Mouse (Mus musculus) embryonic facial prominence, embryonic 12.5 days (tissue): ENCODE data around the gene Pcyt1a. TPM values are rescaled to one million over a fixed set of nuclear protein-coding genes. Genes with fewer than 3 reads are reported as not detected.

Source experiments
- ATAC-seq: fragments of 200-750 bp; cut with Nextera tagmentation; 2 replicates; pipeline ENCODE4 v1.8.0; 2017; ENCODE audit not compliant: insufficient number of reproducible peaks, insufficient read depth, low FRiP score, low TSS enrichment
- H3K27ac ChIP-seq: fragments of 300-500 bp; sonication (generic); 2 replicates; pipeline ENCODE4 v1.5.1; 2016; ENCODE audit warnings: mild to moderate bottlenecking
- H3K27me3 ChIP-seq: fragments of 300-500 bp; sonication (generic); 2 replicates; pipeline ENCODE4 v1.6.1; 2016; ENCODE audit warnings: mild to moderate bottlenecking, moderate library complexity
- H3K36me3 ChIP-seq: fragments of 300-500 bp; sonication (generic); 2 replicates; pipeline ENCODE4 v1.6.1; 2016; ENCODE audit warnings: mild to moderate bottlenecking
- H3K4me1 ChIP-seq: fragments of 300-500 bp; sonication (generic); 2 replicates; pipeline ENCODE4 v1.6.1; 2016
- H3K4me2 ChIP-seq: fragments of 300-500 bp; sonication (generic); replicated peaks from 2 replicates; pipeline ENCODE4 v1.6.1; 2016; ENCODE audit warnings: mild to moderate bottlenecking, moderate library complexity
- H3K4me3 ChIP-seq: fragments of 300-500 bp; sonication (generic); 2 replicates; pipeline ENCODE4 v1.5.1; 2016; ENCODE audit warnings: mild to moderate bottlenecking
- H3K9ac ChIP-seq: fragments of 300-500 bp; sonication (generic); 2 replicates; pipeline ENCODE4 v1.6.1; 2016; ENCODE audit warnings: mild to moderate bottlenecking, moderate library complexity
- H3K9me3 ChIP-seq: fragments of 300-500 bp; sonication (generic); 2 replicates; pipeline ENCODE4 v1.6.1; 2016; ENCODE audit warnings: mild to moderate bottlenecking, moderate library complexity
- WGBS: fragments of 180-500 bp; shearing (Covaris S2); methylation state at CpG from one replicate; pipeline ENCODE4 v1.1.7; 2016; 5-methylcytosine and 5-hydroxymethylcytosine counted together
- polyA plus RNA-seq: library from polyadenylated mRNA; unstranded; fragments of >200 nt; fragmentation: Nextera tagmentation; extraction: Ambion mirVana; gene quantifications from 2 replicates; pipeline ENCODE4 v1.2.1, GENCODE M21; 2016

Pcyt1a gene
- polyA plus RNA-seq, 1 experiment from 2014 or later = 35.4 TPM

- no peaks in the 10 kb centered on the region for H3K27me3 ChIP-seq
- ATAC-seq = no peak
These were observed 25.4 kb downstream of the Pcyt1a start for GRCm38 (mm10) chr16:32456086-32456485.

GRCm38 (mm10) chr16:32456761-32457160 is 26.0 kb downstream of the Pcyt1a start:
- 91% methylated on average over 1 of the region's 1 CpGs for WGBS
- Histone ChIP-seq H3K4me3 (no peak overlapping the region), H3K27me3 (no peaks in the 10 kb centered on the region)

More at GRCm38 (mm10) chr16:32456086-32456485, 25.4 kb downstream of the Pcyt1a start:
- no peak overlapping the region for H3K9ac ChIP-seq
- H3K36me3 ChIP-seq = peaks cover 22% of the 10 kb centered on the region; the same call in 1 of the 2 replicates
- no peak overlapping the region for H3K4me3 ChIP-seq
- H3K27ac ChIP-seq = no peak overlapping the region
- no peaks in the 10 kb centered on the region for H3K9me3 ChIP-seq
- no peak overlapping the region for H3K4me2 ChIP-seq
- H3K4me1 ChIP-seq = peaks cover 10% of the 10 kb centered on the region; the same call in 1 of the 2 replicates

DNA sequence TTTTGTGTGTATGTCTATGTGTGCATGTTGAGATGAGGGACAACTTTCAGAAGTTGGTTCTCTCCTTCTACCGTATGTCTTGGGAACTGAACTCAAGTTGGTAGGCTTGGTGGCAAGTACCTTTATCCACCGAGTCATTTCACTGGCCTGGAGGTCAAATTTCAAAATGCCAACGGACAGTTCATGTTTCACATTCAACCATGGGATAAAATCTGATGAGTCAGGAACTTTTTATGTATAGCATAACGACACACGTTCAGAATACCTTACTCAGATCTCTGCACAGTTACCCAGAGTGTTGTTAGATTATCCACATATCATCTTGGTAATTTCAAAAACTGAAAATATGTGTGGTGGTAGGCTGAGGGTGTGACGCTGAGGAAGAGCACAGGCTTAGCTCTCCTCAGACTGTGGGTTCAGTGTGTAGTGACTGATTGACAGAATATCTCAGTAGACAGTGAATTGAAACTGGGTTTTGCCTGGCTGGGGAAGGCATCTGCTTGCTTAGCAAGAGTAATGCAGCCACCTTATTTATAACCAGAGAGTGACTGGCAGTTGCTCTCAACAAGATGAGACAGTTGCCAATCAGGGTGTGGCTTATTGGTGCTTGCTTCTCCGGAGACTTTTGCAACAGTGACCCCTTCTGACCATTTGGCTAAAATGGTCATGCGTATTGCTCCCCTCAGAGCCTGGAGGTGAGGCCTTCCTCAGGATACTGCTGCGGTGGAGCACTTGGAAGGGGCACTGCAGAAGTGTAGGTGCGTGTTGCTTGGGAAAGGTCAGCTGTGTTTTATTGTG is 27.1 kb downstream of the Pcyt1a start:
- no peak for ATAC-seq
- Histone ChIP-seq H3K36me3 (peaks cover 11% of the 10 kb centered on the region; the same call in 1 of the 2 replicates), H3K4me3 (no peak overlapping the region), H3K9ac (no peak overlapping the region), H3K27me3 (no peaks in the 10 kb centered on the region), H3K9me3 (no peaks in the 10 kb centered on the region), H3K27ac (no peak overlapping the region), H3K4me1 (peaks cover 10% of the 10 kb centered on the region; the same call in 1 of the 2 replicates), H3K4me2 (no peak overlapping the region)
- WGBS = 55% methylated on average over 10 of the region's 10 CpGs

More at GRCm38 (mm10) chr16:32456761-32457160, 26.0 kb downstream of the Pcyt1a start:
- ATAC-seq = no peak
- Histone ChIP-seq H3K4me1 (peaks cover 10% of the 10 kb centered on the region; the same call in 1 of the 2 replicates), H3K36me3 (peaks cover 20% of the 10 kb centered on the region; the same call in 1 of the 2 replicates), H3K9ac (no peak overlapping the region), H3K27ac (no peak overlapping the region), H3K4me2 (no peak overlapping the region), H3K9me3 (no peaks in the 10 kb centered on the region)

DNA sequence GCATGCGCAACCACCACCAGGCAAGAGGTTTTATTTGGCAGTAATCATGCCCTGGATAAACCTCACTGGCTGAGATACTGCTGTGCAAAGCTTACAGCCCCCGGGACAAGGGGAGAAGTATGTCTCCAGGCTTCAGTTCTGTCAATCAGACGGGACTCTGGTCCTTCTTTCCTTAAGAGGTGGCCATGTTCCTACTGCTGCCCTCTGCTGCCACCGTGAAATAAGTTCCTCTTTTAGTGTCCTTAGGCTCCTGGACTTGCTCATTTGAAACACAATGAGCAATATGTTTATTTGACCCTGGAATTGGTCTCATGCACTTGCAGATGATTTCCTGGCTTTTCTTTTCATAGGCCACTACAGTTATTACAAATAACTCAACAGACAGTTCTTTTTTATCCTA is 29.8 kb downstream of the Pcyt1a start:
- WGBS = 60% methylated on average over 4 of the region's 4 CpGs
- Histone ChIP-seq H3K9ac (no peak overlapping the region), H3K27ac (no peak overlapping the region), H3K4me3 (no peak overlapping the region), H3K4me2 (no peak overlapping the region), H3K4me1 (no peaks in the 10 kb centered on the region), H3K27me3 (no peaks in the 10 kb centered on the region), H3K9me3 (no peaks in the 10 kb centered on the region), H3K36me3 (peaks cover 8% of the 10 kb centered on the region; the same call in 1 of the 2 replicates)
- no peak for ATAC-seq

DNA sequence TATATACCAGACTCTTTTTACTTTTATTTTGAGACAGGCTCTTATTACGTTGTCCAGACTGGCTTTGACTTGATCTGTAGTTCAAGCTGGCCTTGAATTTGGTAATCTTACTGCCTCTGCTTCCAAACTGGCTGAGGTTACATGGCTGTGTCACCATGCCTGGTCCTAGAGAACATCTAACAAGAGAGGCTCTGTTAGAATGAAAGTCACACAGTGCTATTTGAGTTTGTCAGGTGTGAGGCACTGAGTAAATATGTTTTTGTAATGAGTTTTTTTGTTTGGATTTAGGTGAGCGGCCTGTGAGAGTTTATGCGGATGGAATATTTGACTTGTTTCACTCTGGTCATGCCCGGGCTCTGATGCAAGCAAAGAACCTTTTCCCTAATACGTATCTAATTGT is 31.0 kb downstream of the Pcyt1a start:
- Histone ChIP-seq H3K9ac (no peak overlapping the region), H3K36me3 (peaks cover 3% of the 10 kb centered on the region; the same call in 1 of the 2 replicates), H3K9me3 (no peaks in the 10 kb centered on the region), H3K4me3 (no peak overlapping the region), H3K27me3 (no peaks in the 10 kb centered on the region), H3K27ac (no peak overlapping the region), H3K4me1 (no peaks in the 10 kb centered on the region), H3K4me2 (no peak overlapping the region)
- WGBS = 82% methylated on average over 5 of the region's 5 CpGs
- ATAC-seq = no peak

DNA sequence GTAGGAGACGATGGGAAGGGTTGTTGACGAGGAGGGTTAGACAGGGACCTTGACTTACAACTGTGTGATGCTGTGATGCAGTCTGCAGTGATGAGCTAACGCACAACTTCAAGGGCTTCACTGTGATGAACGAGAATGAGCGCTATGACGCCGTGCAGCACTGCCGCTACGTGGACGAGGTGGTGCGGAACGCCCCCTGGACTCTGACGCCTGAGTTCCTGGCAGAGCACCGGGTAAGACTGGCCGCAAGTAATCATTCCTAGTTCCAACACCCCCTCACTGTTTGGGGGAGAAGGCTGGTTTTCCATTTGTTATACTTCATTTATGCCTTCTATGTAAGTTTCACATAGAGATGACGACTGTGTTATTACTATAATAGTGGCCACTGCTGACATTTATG is 32.2 kb downstream of the Pcyt1a start:
- Histone ChIP-seq H3K27ac (no peak overlapping the region), H3K36me3 (peaks cover 10% of the 10 kb centered on the region; the same call in 1 of the 2 replicates), H3K27me3 (no peaks in the 10 kb centered on the region), H3K4me3 (no peak overlapping the region), H3K9ac (no peak overlapping the region), H3K4me2 (no peak overlapping the region), H3K4me1 (no peaks in the 10 kb centered on the region), H3K9me3 (no peaks in the 10 kb centered on the region)
- ATAC-seq = no peak
- WGBS = 95% methylated on average over 16 of the region's 16 CpGs

DNA sequence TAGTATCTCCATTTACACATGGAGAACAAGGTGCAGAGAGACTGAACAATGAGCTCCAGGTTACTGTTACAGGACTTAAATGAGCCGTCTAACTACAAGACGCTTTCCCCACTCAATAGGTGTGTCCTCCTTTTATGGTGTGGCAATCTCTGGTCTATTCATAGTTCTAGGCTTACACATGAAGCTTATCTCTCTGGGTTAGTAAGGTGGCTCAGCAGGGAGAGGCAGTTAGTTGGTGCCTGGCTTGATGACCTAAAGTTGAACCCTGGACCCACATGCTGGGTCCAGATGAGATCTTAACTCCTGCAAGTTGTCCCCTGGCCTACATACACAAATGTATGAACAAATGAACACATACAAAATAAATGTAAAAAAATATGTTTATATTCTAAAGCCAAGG is 32.7 kb downstream of the Pcyt1a start:
- Histone ChIP-seq H3K27ac (no peak overlapping the region), H3K4me1 (no peaks in the 10 kb centered on the region), H3K4me2 (no peak overlapping the region), H3K36me3 (peaks cover 10% of the 10 kb centered on the region; the same call in 1 of the 2 replicates), H3K4me3 (no peak overlapping the region), H3K27me3 (no peaks in the 10 kb centered on the region), H3K9me3 (no peaks in the 10 kb centered on the region), H3K9ac (no peak overlapping the region)
- 81% methylated on average over 2 of the region's 2 CpGs for WGBS
- ATAC-seq = no peak

- H3K4me1 ChIP-seq = no peaks in the 10 kb centered on the region
- H3K36me3 ChIP-seq = peaks cover 11% of the 10 kb centered on the region
- no peaks in the 10 kb centered on the region for H3K27me3 ChIP-seq
- H3K4me2 ChIP-seq = no peak overlapping the region
- H3K4me3 ChIP-seq = no peak overlapping the region
- 0% methylated on average over 1 of the region's 1 CpGs for WGBS
- H3K9me3 ChIP-seq = no peaks in the 10 kb centered on the region
- H3K27ac ChIP-seq = no peak overlapping the region
- no peak overlapping the region for H3K9ac ChIP-seq
- no peak for ATAC-seq
These were observed 34.2 kb downstream of the Pcyt1a start for GRCm38 (mm10) chr16:32464908-32465307.

- 49% methylated on average over 3 of the region's 3 CpGs for WGBS
- no peak overlapping the region for H3K27ac ChIP-seq
- no peak for ATAC-seq
- H3K9me3 ChIP-seq = no peaks in the 10 kb centered on the region
- H3K9ac ChIP-seq = no peak overlapping the region
- H3K4me1 ChIP-seq = no peaks in the 10 kb centered on the region
- H3K36me3 ChIP-seq = peaks cover 23% of the 10 kb centered on the region
- no peaks in the 10 kb centered on the region for H3K27me3 ChIP-seq
- no peak overlapping the region for H3K4me2 ChIP-seq
- no peak overlapping the region for H3K4me3 ChIP-seq
These were observed 37.8 kb downstream of the Pcyt1a start for GRCm38 (mm10) chr16:32468488-32468887.

DNA sequence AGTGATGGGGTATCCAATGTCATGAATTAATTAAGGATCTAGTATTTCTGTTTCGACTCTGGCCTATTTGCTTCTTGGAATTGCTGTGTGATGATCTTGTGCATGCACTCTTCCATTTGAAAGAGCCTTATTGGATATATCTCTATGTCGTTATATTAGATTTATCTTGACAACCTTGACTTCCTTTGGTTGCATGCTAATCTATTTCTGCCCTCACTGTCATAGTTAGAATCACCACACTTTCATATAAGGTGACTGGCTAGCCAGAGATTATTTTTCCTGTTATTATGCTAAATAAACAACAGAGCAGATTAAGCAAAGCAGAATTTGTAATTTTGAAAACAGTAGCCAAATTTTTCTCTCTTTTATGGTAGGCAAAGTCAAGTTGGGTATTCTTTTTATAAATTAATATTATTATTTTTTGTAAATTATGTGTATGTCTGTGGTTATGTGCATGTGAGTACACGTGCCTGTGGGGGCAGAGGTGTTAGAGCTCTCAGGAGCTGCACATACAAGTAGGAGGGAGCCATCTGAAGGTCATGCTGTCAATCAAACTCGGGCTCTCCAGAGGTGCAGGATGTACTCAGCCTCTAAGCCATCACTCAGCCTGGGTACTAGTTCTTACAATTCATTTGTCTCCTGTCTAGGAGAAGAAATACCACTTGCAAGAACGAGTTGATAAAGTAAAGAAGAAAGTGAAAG is 38.8 kb downstream of the Pcyt1a start:
- Histone ChIP-seq H3K27me3 (no peaks in the 10 kb centered on the region), H3K4me2 (no peak overlapping the region), H3K4me3 (no peak overlapping the region), H3K9ac (no peak overlapping the region), H3K9me3 (no peaks in the 10 kb centered on the region), H3K27ac (no peak overlapping the region), H3K36me3 (peaks cover 20% of the 10 kb centered on the region), H3K4me1 (no peaks in the 10 kb centered on the region)
- WGBS = 72% methylated on average over 5 of the region's 5 CpGs
- no peak for ATAC-seq

DNA sequence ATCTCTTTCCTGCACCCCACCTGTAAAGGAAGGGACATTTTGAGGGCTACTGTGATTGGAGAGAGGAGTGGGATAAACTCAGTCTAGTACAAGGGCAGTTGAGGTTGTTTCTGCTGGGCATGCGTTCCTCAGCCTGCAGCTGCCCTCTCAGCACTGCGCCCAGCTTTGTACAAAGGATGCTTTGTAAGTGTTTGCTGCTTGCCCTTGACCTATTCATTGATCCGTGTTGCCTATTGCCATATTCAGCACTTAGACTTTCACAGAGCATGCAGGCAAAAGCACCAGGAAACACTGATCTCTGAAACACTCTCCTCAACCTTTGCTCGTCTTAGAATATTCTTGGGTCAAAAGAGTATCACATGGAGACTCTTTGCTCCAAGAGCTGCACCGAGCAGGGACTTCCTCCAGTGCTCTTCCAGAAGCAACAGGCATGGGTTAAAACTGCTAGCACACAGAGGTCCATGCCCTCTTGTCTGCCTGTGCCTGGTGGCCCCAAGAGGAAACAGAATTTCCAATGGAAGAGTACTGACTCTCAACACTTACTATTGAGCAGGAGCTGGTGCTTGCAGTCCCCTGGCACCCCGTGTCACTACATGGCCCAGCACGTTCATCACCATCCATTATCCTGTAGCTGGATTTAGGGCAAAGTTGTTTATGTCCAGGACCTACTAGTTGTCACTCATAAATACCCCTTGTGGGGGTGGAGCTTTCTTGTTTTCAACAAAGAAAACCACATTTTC is 41.7 kb downstream of the Pcyt1a start:
- ATAC-seq = no peak

More for the DNA sequence above, 41.7 kb downstream of the Pcyt1a start:
- Histone ChIP-seq H3K4me3 (no peak overlapping the region), H3K4me2 (no peak overlapping the region), H3K9ac (no peak overlapping the region), H3K9me3 (no peaks in the 10 kb centered on the region), H3K27me3 (no peaks in the 10 kb centered on the region), H3K27ac (no peak overlapping the region), H3K4me1 (no peaks in the 10 kb centered on the region), H3K36me3 (peaks cover 13% of the 10 kb centered on the region)
- WGBS = 71% methylated on average over 7 of the region's 7 CpGs
